Mouse (Mus musculus) urinary bladder, postnatal 10 days (tissue): ENCODE measurements around the gene Tmem132a.
A peak's percentile ranks its signal among the peaks of the same experiment; 100 is the strongest.

Source experiments
- DNase-seq: peaks from one replicate; pipeline ENCODE4 v3.0.0; 2022; ENCODE audit warnings: low spot score

Gene Tmem132a

DNA sequence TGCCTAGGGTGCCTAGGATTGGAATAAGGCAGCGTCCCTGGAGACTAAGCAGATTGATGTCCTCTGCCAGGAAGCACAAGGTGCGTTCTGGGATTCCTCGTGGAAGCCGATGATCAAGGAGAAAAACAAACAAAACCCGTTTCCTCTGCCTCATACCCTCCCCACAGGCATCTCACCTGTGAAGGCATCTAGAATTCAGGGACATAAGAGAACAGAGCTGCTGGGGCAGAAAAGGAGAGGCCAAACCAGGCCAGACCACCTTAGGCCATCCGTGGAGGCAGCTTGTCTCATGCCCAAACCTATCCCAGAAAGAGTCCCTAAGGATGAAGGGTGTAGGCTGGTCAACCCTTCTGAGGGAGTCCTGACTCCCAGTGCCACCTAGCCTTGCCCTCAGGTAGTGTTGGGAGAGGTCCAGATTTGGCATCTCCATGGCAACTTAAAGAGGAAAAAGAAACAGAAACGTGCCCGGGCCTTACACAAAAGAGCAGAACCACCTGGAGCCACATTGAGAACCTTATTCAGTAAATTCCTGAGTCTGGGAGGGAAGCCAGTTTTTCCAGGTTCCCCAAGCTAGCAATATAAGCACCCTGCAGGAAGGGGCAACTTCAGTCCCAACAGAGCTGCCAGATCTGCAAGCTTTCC, at the start of gene Tmem132a:
Gene Tmem132a (minus strand): TSS at position 55 of the 642 bp plus-strand sequence.
- DNase-seq = no peak

DNA sequence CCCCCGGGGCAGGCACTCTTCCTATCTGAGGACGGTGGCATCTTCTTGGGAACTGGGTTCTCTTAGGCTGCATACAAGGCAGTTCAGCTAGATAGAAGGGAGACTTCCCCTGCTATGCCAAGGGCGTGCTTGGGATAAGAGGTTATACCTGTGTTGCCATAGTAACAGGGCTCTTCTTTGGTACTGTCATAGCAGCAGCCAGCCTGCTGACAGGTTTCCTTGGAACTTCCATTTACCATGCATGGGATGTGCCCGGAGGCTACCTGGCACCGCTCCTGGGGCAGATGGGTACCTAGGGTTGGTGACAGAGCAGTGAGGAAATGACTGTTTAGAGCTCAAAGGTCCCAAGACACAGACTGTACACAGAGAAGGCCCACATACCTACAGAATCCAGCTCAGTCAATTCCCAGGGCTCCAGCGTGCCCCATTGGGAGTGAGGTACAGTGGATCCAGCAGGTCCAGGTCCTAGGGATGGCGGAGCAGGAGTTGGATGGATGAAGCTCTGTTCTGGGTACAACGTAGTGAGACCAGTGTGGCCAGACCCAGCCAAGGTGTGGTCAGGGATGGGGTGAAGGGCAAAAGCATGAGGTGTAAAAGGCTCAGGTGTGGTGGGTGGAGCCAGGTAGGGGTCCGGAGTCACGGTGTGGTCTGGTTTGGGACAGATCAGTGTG, 48.7 kb upstream of the Tmem132a start:
- no peak for DNase-seq

GRCm38 (mm10) chr19:10916506-10916905, 46.8 kb upstream of the Tmem132a start:
- DNase-seq = no peak

GRCm38 (mm10) chr19:10914870-10915269, 45.1 kb upstream of the Tmem132a start:
- DNase-seq = no peak

DNA sequence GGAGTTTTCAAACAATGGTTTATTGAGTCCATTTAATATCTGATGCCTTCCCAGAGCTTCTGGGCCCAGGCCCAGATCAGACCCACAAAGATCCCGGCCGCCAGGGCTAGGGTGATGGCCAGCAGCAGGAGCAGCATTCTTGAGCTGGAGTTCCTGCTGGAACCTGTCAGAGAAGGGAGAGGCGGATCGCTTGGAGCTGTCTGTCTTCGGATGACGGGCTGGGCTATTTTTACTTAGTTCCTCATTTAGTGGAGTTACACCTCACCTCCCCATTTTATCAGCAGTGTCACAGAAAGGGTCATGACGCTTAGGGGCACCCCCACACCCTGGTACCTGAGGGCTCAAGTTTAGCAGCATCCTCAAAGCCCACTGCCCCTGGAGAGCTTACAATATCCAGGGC, 44.6 kb upstream of the Tmem132a start:
- no peak for DNase-seq

DNA sequence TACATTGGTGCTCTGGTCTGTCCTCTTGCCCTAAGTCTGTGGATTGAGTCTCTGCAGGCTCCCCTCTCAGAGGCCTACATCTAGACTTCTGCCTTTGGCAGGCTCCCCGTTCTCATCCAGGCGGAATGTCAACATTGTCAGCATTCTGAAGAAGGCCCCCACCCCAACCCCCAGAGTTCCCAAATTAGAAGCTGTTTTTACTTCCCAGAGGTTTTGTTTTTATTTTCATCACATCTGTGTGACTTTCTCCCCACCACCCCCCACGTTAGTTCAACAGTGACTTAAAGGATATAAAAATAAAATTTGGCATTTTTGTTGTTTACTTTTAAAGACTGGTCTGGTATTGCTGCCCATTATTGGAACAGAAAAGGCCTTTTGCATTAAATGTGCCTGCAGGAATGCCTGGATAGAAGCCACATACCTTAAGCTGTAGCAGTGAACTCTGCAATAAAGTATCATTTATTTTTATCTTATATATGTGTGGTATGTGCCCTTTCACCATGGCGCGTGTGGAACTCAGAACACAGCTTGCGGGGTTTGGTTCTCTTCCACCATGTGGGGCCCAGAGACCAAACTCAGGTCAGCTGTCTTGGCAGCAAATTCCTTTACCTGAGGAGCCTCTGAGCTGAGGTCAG, 39.5 kb upstream of the Tmem132a start:
- DNase-seq = no peak

- no peak for DNase-seq
Measured at GRCm38 (mm10) chr19:10907891-10908290, 38.2 kb upstream of the Tmem132a start.

DNA sequence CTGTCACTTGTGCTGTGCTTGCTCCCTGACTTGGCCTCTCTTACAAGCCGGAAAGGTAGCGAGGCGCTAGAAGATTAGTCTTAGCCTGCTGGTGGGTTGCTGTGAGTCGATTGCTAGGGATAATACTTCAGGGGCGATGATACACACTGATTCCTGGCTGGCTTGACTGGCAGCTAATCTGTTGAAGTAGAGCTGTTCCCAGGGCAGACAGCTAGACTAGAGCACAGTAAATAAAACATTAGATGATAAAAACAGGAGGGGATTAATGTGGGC, 35.9 kb upstream of the Tmem132a start:
- no peak for DNase-seq

- no peak for DNase-seq
Measured at GRCm38 (mm10) chr19:10904927-10905727, 35.4 kb upstream of the Tmem132a start.

DNA sequence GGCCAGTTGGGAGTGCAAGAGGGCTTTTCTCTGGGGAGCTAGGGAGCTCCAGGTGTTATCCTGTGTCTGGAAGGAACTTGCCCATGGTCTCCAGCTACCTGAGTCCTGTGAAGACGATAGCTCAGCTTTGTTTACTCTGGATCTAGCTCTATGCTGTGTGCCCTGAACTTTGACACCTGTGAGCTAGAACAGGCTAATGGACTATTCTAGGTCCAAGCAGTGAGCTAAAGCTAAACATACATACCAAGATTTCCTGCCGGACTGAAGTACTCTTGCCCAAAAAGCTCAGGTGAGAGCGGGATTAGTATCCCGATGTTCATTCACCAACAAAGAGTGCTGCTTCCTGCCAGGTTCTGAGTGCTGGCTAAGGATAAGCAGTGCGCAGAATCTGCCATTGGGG, 34.8 kb upstream of the Tmem132a start:
- DNase-seq = no peak

GRCm38 (mm10) chr19:10901046-10901445, 31.3 kb upstream of the Tmem132a start:
- DNase-seq = no peak

GRCm38 (mm10) chr19:10900315-10900714, 30.6 kb upstream of the Tmem132a start:
- no peak for DNase-seq

DNA sequence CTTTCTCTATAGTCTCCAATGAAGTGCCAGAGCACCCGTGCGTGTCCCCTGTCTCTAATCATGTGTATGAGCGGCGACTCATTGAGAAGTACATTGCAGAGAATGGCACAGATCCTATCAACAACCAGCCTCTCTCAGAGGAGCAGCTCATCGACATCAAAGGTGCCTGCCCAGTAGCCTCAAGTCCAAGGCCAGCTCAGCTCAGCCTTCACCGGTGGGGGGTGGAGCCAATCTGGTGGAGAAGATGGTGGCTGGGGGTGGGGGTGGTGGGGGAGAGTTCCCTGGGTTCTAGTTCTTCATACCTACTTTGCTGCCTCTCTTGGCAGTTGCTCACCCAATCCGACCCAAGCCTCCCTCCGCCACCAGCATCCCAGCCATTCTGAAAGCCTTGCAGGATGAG, 27.8 kb upstream of the Tmem132a start:
- DNase-seq = no peak

DNA sequence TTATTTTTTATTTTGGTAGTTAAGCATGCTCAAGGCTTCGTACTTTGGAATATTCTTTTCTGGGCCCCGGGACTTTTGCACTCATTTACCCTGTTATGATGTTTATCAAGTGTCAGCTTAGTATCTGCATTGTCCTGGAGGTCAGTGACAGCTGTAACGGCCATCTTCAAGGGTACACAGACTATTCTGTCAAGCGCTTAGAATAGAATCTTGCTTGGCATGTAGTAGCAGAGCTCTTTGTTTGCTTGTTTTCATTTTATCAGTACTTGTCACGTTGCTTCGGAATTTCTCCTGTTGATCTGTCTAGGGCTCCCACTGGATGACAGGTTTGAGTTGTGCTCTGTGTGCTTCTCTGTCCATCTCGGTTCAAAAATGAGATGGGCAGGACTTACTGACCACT, 27.1 kb upstream of the Tmem132a start:
- no peak for DNase-seq

DNA sequence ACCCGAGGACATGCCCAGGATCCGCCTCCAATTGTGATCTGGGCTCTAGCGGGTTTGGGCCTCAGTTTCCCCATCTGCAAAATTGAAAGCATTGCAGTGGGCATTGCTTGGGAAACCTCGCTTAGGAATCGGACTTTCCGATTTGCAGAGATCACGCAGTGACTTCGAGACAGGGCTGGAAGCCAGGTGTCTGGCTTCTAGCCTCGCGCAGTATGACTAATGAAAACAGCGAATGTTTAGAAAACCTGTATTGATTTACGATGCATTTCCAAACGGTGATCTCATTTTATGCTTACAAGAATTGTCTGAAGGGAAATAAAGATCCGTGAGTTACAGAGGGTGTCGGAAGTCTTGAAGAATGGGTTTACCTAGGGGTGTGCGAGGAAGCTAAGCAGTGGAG, 26.0 kb upstream of the Tmem132a start:
- DNase-seq = no peak

DNA sequence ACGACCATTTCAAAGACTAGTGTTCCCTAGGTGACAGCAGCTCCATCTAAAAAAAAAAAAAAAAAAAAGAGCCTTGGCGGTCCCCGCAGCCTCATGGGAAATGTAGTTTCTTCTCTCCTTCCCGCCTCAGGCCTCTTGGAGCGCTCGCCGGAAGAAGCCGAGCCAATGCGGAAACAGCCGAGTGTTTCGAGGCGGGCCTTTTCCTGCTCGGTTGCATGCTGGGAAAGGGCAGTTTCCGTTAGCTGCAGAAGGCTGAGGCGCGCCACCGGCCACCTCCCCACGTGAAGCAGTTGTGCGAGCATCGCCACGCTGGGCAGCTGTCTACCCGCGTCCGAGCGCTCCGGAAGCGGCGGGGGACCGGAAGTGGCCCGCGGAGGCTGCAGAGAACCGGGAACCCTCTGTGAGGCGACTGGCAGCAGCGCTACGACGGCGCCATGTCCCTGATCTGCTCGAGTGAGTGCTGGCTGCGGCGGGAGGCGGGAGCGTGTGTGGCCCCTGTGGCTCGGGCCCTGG, 25.3 kb upstream of the Tmem132a start, which contains the start of gene Prpf19:
Gene Prpf19 (plus strand): TSS at position 216 of the 513 bp plus-strand sequence.
- DNase-seq = peak; percentile 94

DNA sequence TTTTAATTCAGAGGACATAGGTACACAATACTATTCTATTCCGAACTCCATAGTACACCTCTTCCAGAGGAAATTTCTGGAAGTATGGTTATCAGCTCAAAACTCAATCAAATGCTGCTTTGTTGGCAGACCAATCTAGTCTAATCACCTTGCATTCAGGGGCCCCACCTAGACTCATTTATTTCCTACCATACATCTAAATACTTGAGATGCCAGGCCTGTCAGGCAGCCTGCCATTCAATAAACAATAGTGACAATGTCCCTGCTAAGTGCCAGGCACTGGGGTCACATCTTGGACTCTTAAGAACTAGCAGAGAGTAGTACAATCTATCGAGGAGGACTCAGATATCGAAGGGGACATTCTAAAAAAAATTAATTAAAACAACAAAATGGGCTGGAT, 22.5 kb upstream of the Tmem132a start:
- no peak for DNase-seq

DNA sequence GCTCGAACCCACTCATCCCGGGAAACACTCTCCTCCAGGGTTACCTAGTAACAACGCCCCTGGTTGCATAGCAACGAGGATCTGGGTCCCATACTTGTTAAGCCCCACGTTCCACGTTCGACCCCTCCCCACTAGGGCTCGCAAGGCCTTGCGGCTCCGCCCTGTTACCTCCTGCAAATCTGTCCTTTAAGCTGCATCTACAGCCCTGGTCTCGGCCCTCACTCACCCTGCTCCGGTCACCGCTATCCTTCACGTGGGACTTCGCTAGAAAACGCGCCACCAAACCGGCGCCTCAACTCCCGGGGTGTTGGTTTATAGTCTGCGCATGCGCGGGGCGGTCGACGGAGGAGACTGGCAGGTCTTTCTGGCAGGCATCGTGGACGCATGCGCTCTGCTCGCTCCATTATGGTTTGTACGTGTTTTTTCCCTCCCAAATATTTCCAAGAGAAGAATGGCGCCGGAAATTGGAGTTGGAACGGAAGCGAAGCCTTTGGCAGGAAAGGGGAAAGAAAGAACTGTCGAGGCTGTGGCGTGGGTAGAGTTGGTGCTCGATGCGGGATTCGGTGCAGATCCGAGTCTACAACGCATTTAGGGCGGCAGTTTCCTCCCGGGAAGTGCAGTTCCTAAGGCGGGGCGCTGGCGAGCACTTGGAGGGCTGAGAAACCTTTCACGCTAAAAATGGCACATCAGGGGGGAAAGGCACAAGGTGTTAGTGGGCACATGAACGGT, 11.8 kb upstream of the Tmem132a start, which contains the start of gene Tmem109:
Gene Tmem109 (minus strand): TSS at position 576 of the 729 bp plus-strand sequence.
- DNase-seq = peak; percentile 74

DNA sequence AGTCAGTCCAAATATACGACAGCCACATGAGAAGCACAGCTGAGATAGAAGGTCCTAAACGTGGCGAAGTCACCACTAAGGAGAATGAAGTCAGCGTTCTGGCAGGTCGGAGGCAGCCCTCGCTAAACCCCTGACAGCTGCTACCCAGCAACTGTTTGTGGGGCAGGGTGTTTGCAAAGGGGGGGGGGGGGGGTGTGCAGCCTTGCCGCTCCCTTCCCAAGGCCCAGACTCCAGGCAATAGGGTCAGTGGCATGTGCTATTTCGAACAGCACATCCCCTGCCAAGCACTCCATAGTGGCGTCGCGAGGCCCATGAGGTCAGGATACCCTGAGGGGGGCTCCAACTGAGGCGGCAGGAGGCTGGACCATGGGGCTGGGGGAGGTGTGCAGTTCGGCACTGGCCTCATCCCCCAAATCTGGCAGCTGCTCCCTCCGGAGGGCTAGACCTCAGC, 11.3 kb upstream of the Tmem132a start:
- no peak for DNase-seq

DNA sequence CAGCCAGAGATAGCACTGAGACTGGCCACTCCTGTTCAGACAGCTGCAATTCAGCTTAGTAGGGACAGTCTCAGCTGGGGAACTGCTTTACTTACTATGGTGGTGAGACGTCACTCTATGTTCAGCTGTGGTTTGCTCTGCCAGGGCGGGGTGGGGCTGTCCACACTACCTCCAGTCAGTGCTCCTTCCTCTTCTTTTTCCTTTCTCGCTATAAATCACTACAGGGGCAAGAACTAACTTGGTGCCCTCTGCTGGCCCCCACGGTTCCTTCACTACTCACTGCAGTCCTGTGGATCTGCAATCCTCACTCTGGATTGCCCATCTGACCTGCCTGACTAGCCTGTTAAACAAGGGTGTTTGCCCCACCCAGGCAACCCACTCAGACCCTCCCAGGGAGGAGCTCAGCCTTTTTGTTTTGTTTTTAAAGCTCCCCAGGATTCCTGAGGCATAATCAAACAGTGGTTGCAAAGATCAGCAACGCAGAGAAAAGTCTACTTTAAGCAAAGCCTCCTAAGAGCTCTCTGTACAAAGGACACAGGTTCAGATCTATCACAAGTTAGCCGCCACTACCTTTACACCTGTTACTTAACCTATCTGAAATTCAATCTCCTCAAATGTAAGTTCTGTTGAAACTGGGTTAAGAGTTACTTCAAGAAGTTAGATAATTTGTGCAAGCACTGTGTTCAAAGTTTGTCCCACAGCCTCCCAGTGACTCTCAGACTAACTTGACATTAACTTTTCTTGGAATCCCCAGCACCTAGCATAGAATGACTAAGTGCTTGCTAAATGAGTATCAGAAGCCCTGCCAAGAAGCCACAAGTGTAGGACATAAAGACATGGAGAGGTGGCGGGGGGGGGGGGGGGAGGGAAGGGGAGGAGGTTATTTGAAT, 10.6 kb upstream of the Tmem132a start:
- DNase-seq = no peak
